Mouse (Mus musculus) kidney, adult 2 months (tissue): ENCODE data around the gene Foxd3.
A peak's percentile ranks its signal among the peaks of the same experiment; 100 is the strongest.

Experiments used
- CTCF ChIP-seq: fragments of 200-500 bp; conservative IDR thresholded peaks from 2 replicates; pipeline ENCODE4 v1.5.1; 2011; ENCODE audit warnings: low read depth, mild to moderate bottlenecking, control low read depth, low read length, moderate library complexity, mixed read lengths; ENCODE audit not compliant: insufficient read depth, insufficient read length
- POLR2A ChIP-seq: fragments of 200-500 bp; IDR thresholded peaks from one replicate; pipeline ENCODE4 v1.6.1; 2011; ENCODE audit warnings: low read depth, low read length, control low read depth

DNA sequence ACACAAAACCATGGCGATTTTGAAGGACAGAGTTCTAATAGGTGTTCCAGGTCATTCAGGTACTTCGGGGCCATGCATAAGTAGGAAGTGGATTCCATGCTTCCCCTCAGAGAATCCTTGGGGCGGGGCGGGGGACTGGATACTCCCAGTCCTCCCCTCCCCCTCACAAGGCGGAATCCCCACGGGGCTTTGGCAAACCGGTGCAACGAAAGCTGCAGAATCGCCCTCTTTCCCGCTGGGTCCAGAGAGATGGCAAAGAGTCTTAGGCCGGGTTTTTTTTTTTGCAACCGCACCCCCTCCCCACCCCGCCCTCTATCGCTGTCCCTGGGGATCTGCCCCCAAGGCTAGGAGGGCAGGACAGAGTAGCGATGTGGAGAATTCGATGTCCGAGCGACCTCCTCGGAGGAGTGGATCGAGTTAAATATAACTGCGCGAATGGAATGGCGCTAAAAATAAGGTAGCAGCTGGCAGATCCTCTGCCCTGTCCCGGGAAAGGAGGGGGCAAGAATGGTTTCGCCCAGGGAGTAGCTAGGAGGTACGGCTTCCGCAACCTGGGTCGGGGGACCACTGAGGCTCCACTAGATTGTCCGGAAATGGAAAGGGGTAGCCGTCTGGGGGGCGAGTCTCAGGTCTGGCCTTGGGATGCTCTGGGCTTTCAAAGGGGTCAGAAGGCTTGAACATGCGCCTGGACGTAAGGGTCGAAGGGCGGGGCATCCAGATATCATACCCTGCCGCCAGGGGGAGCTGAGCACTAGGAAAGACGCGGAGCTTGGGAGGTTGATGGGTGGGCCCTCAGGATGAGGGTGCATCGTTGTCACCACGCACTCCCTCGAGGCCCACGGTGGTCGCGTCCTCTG is 5.8 kb upstream of the Foxd3 start:
- TF ChIP-seq CTCF (peak; percentile 27; the same call in 1 of the 2 replicates), POLR2A (no peak)
